Mouse (Mus musculus): ENCODE data around the gene Recql5.

Recql5 gene

GRCm38 (mm10) chr11:115933108-115933746, at the start of gene Recql5, which contains the start of gene Sap30bp:
TSS of gene Recql5 (minus strand) at chr11:115933477.
TSS of gene Sap30bp (plus strand) at chr11:115933282.
- DNase-seq: peak; percentile 98

- DNase-seq: no peak
These were observed 49.2 kb upstream of the Recql5 start for GRCm38 (mm10) chr11:115982472-115982871.

GRCm38 (mm10) chr11:115975544-115975943, 42.3 kb upstream of the Recql5 start:
- DNase-seq: no peak

- DNase-seq: no peak
These were observed 41.8 kb upstream of the Recql5 start for GRCm38 (mm10) chr11:115975083-115975420.

GRCm38 (mm10) chr11:115974309-115975082, 41.2 kb upstream of the Recql5 start, which contains the start of gene Itgb4:
TSS of gene Itgb4 (plus strand) at chr11:115974709.
- DNase-seq: peak; percentile 53 to 59

- DNase-seq: no peak
These were observed 37.7 kb upstream of the Recql5 start for GRCm38 (mm10) chr11:115971016-115971415.

GRCm38 (mm10) chr11:115970006-115970673, 36.9 kb upstream of the Recql5 start:
- DNase-seq: no peak

- peak; percentile 24 to 27 for DNase-seq
These were observed 35.6 kb upstream of the Recql5 start for GRCm38 (mm10) chr11:115968731-115969405.

- peak; percentile 19 to 25 for DNase-seq
These were observed 31.8 kb upstream of the Recql5 start for GRCm38 (mm10) chr11:115964977-115965604.

GRCm38 (mm10) chr11:115962651-115963412, 29.6 kb upstream of the Recql5 start:
- DNase-seq: no peak

- DNase-seq: no peak
These were observed 25.7 kb upstream of the Recql5 start for GRCm38 (mm10) chr11:115959018-115959417.

GRCm38 (mm10) chr11:115957971-115958370, 24.7 kb upstream of the Recql5 start:
- DNase-seq: no peak

GRCm38 (mm10) chr11:115956453-115956852, 23.2 kb upstream of the Recql5 start:
- DNase-seq: no peak

- DNase-seq: no peak
These were observed 22.1 kb upstream of the Recql5 start for GRCm38 (mm10) chr11:115955195-115955858.

- no peak for DNase-seq
These were observed 21.4 kb upstream of the Recql5 start for GRCm38 (mm10) chr11:115954712-115955111.

GRCm38 (mm10) chr11:115950719-115951118, 17.4 kb upstream of the Recql5 start:
- no peak for DNase-seq

GRCm38 (mm10) chr11:115948316-115948715, 15.0 kb upstream of the Recql5 start:
- no peak for DNase-seq

- DNase-seq: no peak
These were observed 13.0 kb upstream of the Recql5 start for GRCm38 (mm10) chr11:115946221-115946828.

GRCm38 (mm10) chr11:115945247-115945646, 12.0 kb upstream of the Recql5 start:
- DNase-seq: no peak

- DNase-seq: no peak
These were observed 8.7 kb upstream of the Recql5 start for GRCm38 (mm10) chr11:115941980-115942379.
